Mouse (Mus musculus) olfactory bulb, adult 2 months (tissue): ENCODE measurements around the gene Hormad1. TPM values are rescaled to one million over a fixed set of nuclear protein-coding genes. Genes with fewer than 3 reads are reported as not detected.
A peak's percentile ranks its signal among the peaks of the same experiment; 100 is the strongest.

ENCODE experiments used
- H3K27ac ChIP-seq: fragments of 200-500 bp; 2 replicates; pipeline ENCODE4 v1.5.1; 2012; ENCODE audit warnings: low read depth, low read length; ENCODE audit not compliant: insufficient read depth
- H3K4me1 ChIP-seq: fragments of 200-500 bp; 2 replicates; pipeline ENCODE4 v1.6.1; 2012; ENCODE audit warnings: low read length; ENCODE audit not compliant: control insufficient read depth, insufficient read depth
- H3K4me3 ChIP-seq: fragments of 200-500 bp; 2 replicates; pipeline ENCODE4 v1.5.1; 2012; ENCODE audit warnings: mild to moderate bottlenecking, low read depth, low read length, moderate library complexity; ENCODE audit not compliant: insufficient read depth
- CTCF ChIP-seq: fragments of 200-500 bp; IDR thresholded peaks from 2 replicates; pipeline ENCODE4 v1.5.1; 2012; ENCODE audit warnings: low read depth, mild to moderate bottlenecking, low read length, moderate library complexity; ENCODE audit not compliant: insufficient read depth
- POLR2A ChIP-seq: fragments of 200-500 bp; IDR thresholded peaks from 2 replicates; pipeline ENCODE4 v1.6.1; 2012; ENCODE audit warnings: mild to moderate bottlenecking, low read depth, low read length, moderate library complexity; ENCODE audit not compliant: insufficient read depth
- WGBS: fragments of 180-500 bp; shearing (Covaris S2); methylation state at CpG from one replicate; pipeline ENCODE4 v1.1.7; 2018; 5-methylcytosine and 5-hydroxymethylcytosine counted together
- polyA plus RNA-seq: library from polyadenylated mRNA; stranded (reverse); fragments of >200 nt; gene quantifications from 2 replicates; pipeline ENCODE4 v1.2.4, GENCODE M21; 2012; ENCODE audit warnings: low replicate concordance; ENCODE audit not compliant: missing spikeins, insufficient read depth, insufficient read length

Gene Hormad1
- polyA plus RNA-seq, 1 experiment, result not detected

GRCm38 (mm10) chr3:95624628-95625503 lies 65.4 kb downstream of the Hormad1 start, which contains the start of gene Ensa:
Gene Ensa, plus strand, starts transcription at chr3:95624993.
- H3K4me1 ChIP-seq, result peaks cover 13% of the 10 kb centered on the region
- no peak for TF ChIP-seq CTCF
- TF ChIP-seq POLR2A, result peak; percentile 95
- 1% methylated on average over 44 of the region's 44 CpGs for WGBS
- H3K4me3 ChIP-seq, result peak within 1 kb of the TSS; percentile 86
- peak within 1 kb of the TSS; percentile 99 for H3K27ac ChIP-seq

GRCm38 (mm10) chr3:95627763-95628162 lies 68.3 kb downstream of the Hormad1 start:
- Histone ChIP-seq H3K4me1 (peaks cover 19% of the 10 kb centered on the region), H3K4me3 (no peak overlapping the region), H3K27ac (peak overlapping the region; percentile 42)
- WGBS, result 38% methylated on average over 5 of the region's 5 CpGs
- no peak for TF ChIP-seq CTCF
- no peak for TF ChIP-seq POLR2A

- H3K4me3 ChIP-seq, result no peak overlapping the region
- WGBS, result 43% methylated on average over 4 of the region's 4 CpGs
- H3K4me1 ChIP-seq, result peaks cover 16% of the 10 kb centered on the region
- TF ChIP-seq CTCF (no peak), POLR2A (no peak)
- no peak overlapping the region for H3K27ac ChIP-seq
Measured at GRCm38 (mm10) chr3:95629755-95630154, 70.3 kb downstream of the Hormad1 start.

GRCm38 (mm10) chr3:95630856-95631255 lies 71.4 kb downstream of the Hormad1 start:
- Histone ChIP-seq H3K4me1 (peaks cover 16% of the 10 kb centered on the region), H3K4me3 (no peak overlapping the region), H3K27ac (no peak overlapping the region)
- 71% methylated on average over 3 of the region's 3 CpGs for WGBS
- TF ChIP-seq CTCF, result no peak
- TF ChIP-seq POLR2A, result no peak

GRCm38 (mm10) chr3:95631304-95631703 lies 71.8 kb downstream of the Hormad1 start:
- no peak for TF ChIP-seq CTCF
- TF ChIP-seq POLR2A, result no peak
- no peak overlapping the region for H3K4me3 ChIP-seq
- WGBS, result 60% methylated on average over 6 of the region's 6 CpGs
- H3K27ac ChIP-seq, result no peak overlapping the region
- peaks cover 16% of the 10 kb centered on the region for H3K4me1 ChIP-seq

GRCm38 (mm10) chr3:95632648-95633588 lies 73.4 kb downstream of the Hormad1 start:
- WGBS, result 69% methylated on average over 12 of the region's 12 CpGs
- Histone ChIP-seq H3K4me1 (peaks cover 13% of the 10 kb centered on the region), H3K4me3 (no peak overlapping the region), H3K27ac (no peak overlapping the region)
- no peak for TF ChIP-seq CTCF

- H3K4me1 ChIP-seq, result peaks cover 4% of the 10 kb centered on the region; the same call in 1 of the 2 replicates
- no peak overlapping the region for H3K27ac ChIP-seq
- WGBS, result 74% methylated on average over 4 of the region's 4 CpGs
- no peak overlapping the region for H3K4me3 ChIP-seq
- no peak for TF ChIP-seq CTCF
- TF ChIP-seq POLR2A, result no peak
Measured at GRCm38 (mm10) chr3:95635636-95636035, 76.2 kb downstream of the Hormad1 start.

GRCm38 (mm10) chr3:95636072-95636471 lies 76.6 kb downstream of the Hormad1 start:
- no peak for TF ChIP-seq POLR2A
- TF ChIP-seq CTCF, result no peak
- Histone ChIP-seq H3K27ac (no peak overlapping the region), H3K4me3 (no peak overlapping the region), H3K4me1 (0 out of 2 replicates have a peak, but pooled peaks cover 2% of the 10 kb centered on the region)
- WGBS, result 85% methylated on average over 4 of the region's 4 CpGs

Other genes with a start within 250 kb of the Hormad1 start
- gene Cers2, start 244.9 kb upstream of the Hormad1 start, polyA plus RNA-seq, result not detected in 2 replicates
- gene Setdb1, start 202.5 kb upstream of the Hormad1 start, polyA plus RNA-seq, result not detected in 2 replicates
- gene 4930558C23Rik, start 156.8 kb upstream of the Hormad1 start, polyA plus RNA-seq, result not detected in 2 replicates
- 258 TPM in 1 of 2 replicates, not detected in the other for gene Arnt, start 125.3 kb upstream of the Hormad1 start, polyA plus RNA-seq
- gene Ctsk, start 60.4 kb upstream of the Hormad1 start, polyA plus RNA-seq, result not detected in 2 replicates
- not detected in 2 replicates for gene Ctss, start 32.9 kb upstream of the Hormad1 start, polyA plus RNA-seq
- not detected in 2 replicates for gene Golph3l, start 29.3 kb downstream of the Hormad1 start, polyA plus RNA-seq
- gene Ensa, start 65.3 kb downstream of the Hormad1 start, polyA plus RNA-seq, result not detected in 2 replicates
- 157 and 245 TPM in 2 replicates for gene Mcl1, start 99.1 kb downstream of the Hormad1 start, polyA plus RNA-seq
- gene Adamtsl4, start 128.2 kb downstream of the Hormad1 start, polyA plus RNA-seq, result not detected in 2 replicates
- not detected in 2 replicates for gene Ecm1, start 179.9 kb downstream of the Hormad1 start, polyA plus RNA-seq
- gene Tars2, start 200.5 kb downstream of the Hormad1 start, polyA plus RNA-seq, result not detected in 2 replicates